Mouse (Mus musculus): ENCODE results near the gene Zfp286.

GRCm38 (mm10) chr11:62827911-62828310 lies 38.6 kb upstream of the Zfp286 start:
- TF ChIP-seq CTCF (IDR thresholded peaks at IDR 0.05; ENCODE audit: control insufficient read depth, insufficient read depth, insufficient replicate concordance, low read depth, low read length), result no peak
- no peak for TF ChIP-seq POLR2A (IDR thresholded peaks at IDR 0.05; ENCODE audit: control insufficient read depth, low read depth, low read length)
